Mouse (Mus musculus) cerebellum, adult 11-12 months (tissue): ENCODE data around the gene Lyar.

Experiments
- DNase-seq: peaks from one replicate; pipeline ENCODE4 v3.0.0; 2022

Lyar gene

GRCm38 (mm10) chr5:38220328-38220912 lies at the start of gene Lyar, which contains the start of gene Zbtb49:
Gene Lyar (plus strand): TSS chr5:38220470.
Gene Zbtb49 (minus strand): TSS chr5:38220457.
- peak; percentile 91 for DNase-seq

- no peak for DNase-seq
These were observed 46.5 kb upstream of the Lyar start for GRCm38 (mm10) chr5:38173766-38174165.

- no peak for DNase-seq
These were observed 45.9 kb upstream of the Lyar start for GRCm38 (mm10) chr5:38174256-38174912.

GRCm38 (mm10) chr5:38184688-38185285 lies 35.5 kb upstream of the Lyar start:
- no peak for DNase-seq

- no peak for DNase-seq
These were observed 33.3 kb upstream of the Lyar start for GRCm38 (mm10) chr5:38187006-38187405.

- DNase-seq, result no peak
These were observed 29.4 kb upstream of the Lyar start for GRCm38 (mm10) chr5:38190907-38191306.

- DNase-seq, result no peak
These were observed 25.3 kb upstream of the Lyar start for GRCm38 (mm10) chr5:38194946-38195345.

GRCm38 (mm10) chr5:38195941-38196340 lies 24.3 kb upstream of the Lyar start:
- no peak for DNase-seq

GRCm38 (mm10) chr5:38196821-38197481 lies 23.3 kb upstream of the Lyar start:
- no peak for DNase-seq

- peak; percentile 79 for DNase-seq
These were observed 22.8 kb upstream of the Lyar start for GRCm38 (mm10) chr5:38197482-38197823.

GRCm38 (mm10) chr5:38199686-38200085 lies 20.6 kb upstream of the Lyar start:
- no peak for DNase-seq

GRCm38 (mm10) chr5:38205303-38205726 lies 15.0 kb upstream of the Lyar start:
- DNase-seq, result peak; percentile 35

GRCm38 (mm10) chr5:38208985-38209384 lies 11.3 kb upstream of the Lyar start:
- no peak for DNase-seq

GRCm38 (mm10) chr5:38211691-38212090 lies 8.6 kb upstream of the Lyar start:
- DNase-seq, result no peak

GRCm38 (mm10) chr5:38213009-38213408 lies 7.3 kb upstream of the Lyar start:
- no peak for DNase-seq

GRCm38 (mm10) chr5:38219771-38220307 lies 431 bp upstream of the Lyar start:
- DNase-seq, result no peak

GRCm38 (mm10) chr5:38235422-38235821 lies 15.2 kb downstream of the Lyar start:
- no peak for DNase-seq

- no peak for DNase-seq
These were observed 16.4 kb downstream of the Lyar start for GRCm38 (mm10) chr5:38236627-38237026.

- no peak for DNase-seq
These were observed 20.6 kb downstream of the Lyar start for GRCm38 (mm10) chr5:38240727-38241472.

- no peak for DNase-seq
These were observed 21.2 kb downstream of the Lyar start for GRCm38 (mm10) chr5:38241473-38241834.

- no peak for DNase-seq
These were observed 21.7 kb downstream of the Lyar start for GRCm38 (mm10) chr5:38241966-38242365.

GRCm38 (mm10) chr5:38255195-38255594 lies 34.9 kb downstream of the Lyar start:
- no peak for DNase-seq

- DNase-seq, result no peak
These were observed 35.4 kb downstream of the Lyar start for GRCm38 (mm10) chr5:38255644-38256043.
